Mouse (Mus musculus) liver, embryonic 14.5 days (tissue): ENCODE measurements at regions not wholly inside any gene's neighbourhood (a gene's known extent, or its start where the extent isn't known, plus 50 kb on each side); places are given as distances from the start of the nearest gene placed in this dataset.

Experiments
- CTCF ChIP-seq: IDR thresholded peaks from 2 replicates; pipeline ENCODE4 v1.5.1; 2016; ENCODE audit warnings: antibody characterized with exemption, low read depth, control low read depth
- EP300 ChIP-seq: IDR thresholded peaks from 2 replicates; pipeline ENCODE4 v1.6.1; 2016; ENCODE audit warnings: antibody characterized with exemption, low read depth

- TF ChIP-seq CTCF = no peak
- TF ChIP-seq EP300 = no peak
These were observed 134.6 kb upstream of the Smim23 start for GRCm38 (mm10) chr11:32958961-32959360.
